7 mouse cellular contexts compared by ENCODE assay signal in the genomic region with DNA sequence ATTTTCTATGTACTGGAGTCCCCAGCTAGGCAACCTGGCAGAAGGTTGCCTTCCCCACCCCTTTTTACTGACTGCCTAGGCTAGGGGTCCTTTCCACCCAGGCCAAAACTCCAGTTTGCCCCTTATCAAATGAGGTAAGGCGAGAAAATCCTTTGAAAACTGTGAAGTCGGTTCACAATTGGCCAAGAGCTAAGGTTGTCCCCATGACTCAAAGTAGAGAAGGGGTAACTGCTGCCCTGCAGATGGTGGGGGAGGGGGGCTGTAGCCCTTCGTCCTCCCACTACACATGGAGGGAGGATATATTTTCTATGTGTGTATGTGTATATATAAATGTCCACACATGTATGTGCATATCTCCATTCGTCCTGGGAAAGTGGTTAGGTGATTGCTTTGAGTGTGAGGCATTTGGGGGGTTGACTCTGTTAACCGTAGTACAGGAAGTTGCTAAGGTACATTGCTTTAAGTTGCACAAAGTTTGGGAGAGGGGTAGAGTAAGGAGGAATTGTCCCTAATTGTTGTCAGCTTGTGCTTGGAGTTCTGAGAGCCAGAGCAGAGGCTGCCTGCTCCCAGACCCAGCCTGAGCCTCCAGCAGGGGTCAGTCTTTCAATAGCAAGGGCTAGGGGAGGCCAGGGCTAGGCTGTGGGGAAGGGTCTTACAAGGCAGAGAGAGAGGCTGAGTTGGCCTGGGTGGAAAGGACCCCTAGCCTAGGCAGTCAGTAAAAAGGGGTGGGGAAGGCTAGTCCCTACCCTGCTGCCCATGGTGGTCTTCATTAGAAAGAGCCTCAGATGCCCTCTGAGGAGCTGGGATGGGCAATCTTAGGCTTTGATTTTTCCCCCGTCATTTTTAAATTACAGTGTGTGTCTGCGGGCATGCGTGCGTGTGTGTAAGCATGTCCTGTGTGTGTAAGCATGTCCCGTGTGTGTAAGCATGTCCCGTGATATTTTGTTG. TPM values are rescaled to one million over a fixed set of nuclear protein-coding genes. Genes with fewer than 3 reads are reported as not detected.
DNase-seq lines count a peak whose midpoint lies in the region; ATAC-seq and TF ChIP-seq lines count a peak whose summit lies in the region.

No protein-coding gene starts in this region.

- H3K27ac ChIP-seq in forebrain, embryonic 14.5 days (ENCODE audit: low read depth, low read length): no peak overlapping the region
- no peak overlapping the region for H3K27ac ChIP-seq in lung, postnatal 0 days (ENCODE audit: low read length)

- H3K9ac ChIP-seq in forebrain, embryonic 14.5 days (ENCODE audit: low read length): peak overlapping the region; percentile 29; the same call in 1 of the 2 replicates
- H3K9ac ChIP-seq in lung, postnatal 0 days (replicated peaks; ENCODE audit: low read depth): no peak overlapping the region

- TF ChIP-seq EP300 in lung, postnatal 0 days (IDR thresholded peaks at IDR 0.05): no peak

- no peak overlapping the region for H3K4me3 ChIP-seq in lung, adult 2 months (replicated peaks; ENCODE audit: extremely low read depth, low read depth, low read length)
- H3K4me3 ChIP-seq in forebrain, embryonic 14.5 days (ENCODE audit: low read depth, low read length): no peak overlapping the region
- H3K4me3 ChIP-seq in lung, postnatal 0 days (ENCODE audit: low read depth, low read length): no peak overlapping the region

- 70% methylated on average over 11 of the region's 11 CpGs for WGBS in lung, adult 2 months
- WGBS in forebrain, embryonic 14.5 days: 77% methylated on average over 11 of the region's 11 CpGs
- 78% methylated on average over 11 of the region's 11 CpGs for WGBS in lung, postnatal 0 days

- peak overlapping the region; percentile 89 for H3K4me2 ChIP-seq in forebrain, embryonic 14.5 days (ENCODE audit: low read length)
- H3K4me2 ChIP-seq in lung, postnatal 0 days (replicated peaks; ENCODE audit: low read depth, low read length): no peak overlapping the region

- peaks cover 30% of the 10 kb centered on the region for H3K4me1 ChIP-seq in lung, adult 2 months (ENCODE audit: control insufficient read depth, insufficient read depth, low read length)
- H3K4me1 ChIP-seq in forebrain, embryonic 14.5 days (ENCODE audit: control insufficient read depth, insufficient read depth, low read length): peaks cover 20% of the 10 kb centered on the region
- H3K4me1 ChIP-seq in lung, postnatal 0 days (ENCODE audit: insufficient read depth, low read depth, low read length): peaks cover 9% of the 10 kb centered on the region

- peaks cover 18% of the 10 kb centered on the region; the same call in 1 of the 2 replicates for H3K36me3 ChIP-seq in forebrain, embryonic 14.5 days (ENCODE audit: control insufficient read depth, insufficient read depth, low read length)
- no peaks in the 10 kb centered on the region for H3K36me3 ChIP-seq in lung, postnatal 0 days (ENCODE audit: insufficient read depth, low read length)

- peak; percentile 63 for TF ChIP-seq CTCF in lung, adult 2 months (IDR thresholded peaks at IDR 0.05; ENCODE audit: insufficient read depth, low read length)
- peak; percentile 77 for TF ChIP-seq CTCF in lung, postnatal 0 days (IDR thresholded peaks at IDR 0.05)

- peak; percentile 36 for DNase-seq in lung, adult 2 months
- no peak for DNase-seq in lung, postnatal 25 days (ENCODE audit: low spot score)
- peak; percentile 31 for DNase-seq in cerebellum, adult 8-10 months
- DNase-seq in forebrain, embryonic 14.5 days (ENCODE audit: low spot score): peak; percentile 60
- no peak for DNase-seq in lung, postnatal 0 days (ENCODE audit: low spot score)
- DNase-seq in thymus, postnatal 4 days: peak; percentile 67
- DNase-seq in frontal cortex, postnatal 14 days (ENCODE audit: low spot score in 2 of 2): no peak

- TF ChIP-seq POLR2A in lung, adult 2 months (IDR thresholded peaks at IDR 0.05; ENCODE audit: borderline replicate concordance, extremely low read depth, low read depth, low read length): no peak

- no peaks in the 10 kb centered on the region for H3K9me3 ChIP-seq in forebrain, embryonic 14.5 days (replicated peaks; ENCODE audit: control insufficient read depth, low read length)
- no peaks in the 10 kb centered on the region for H3K9me3 ChIP-seq in lung, postnatal 0 days (ENCODE audit: low read length)

- H3K27me3 ChIP-seq in forebrain, embryonic 14.5 days (replicated peaks; ENCODE audit: control insufficient read depth, insufficient read depth, low read length): no peaks in the 10 kb centered on the region
- H3K27me3 ChIP-seq in lung, postnatal 0 days (replicated peaks; ENCODE audit: insufficient read depth, low read length): no peaks in the 10 kb centered on the region

- ATAC-seq in forebrain, embryonic 14.5 days: peak; percentile 37
- ATAC-seq in lung, postnatal 0 days: no peak

RNA-seq across cellular contexts. Expression of a gene that starts 5.2 kb away (rescaled TPM):
- 37.0 and 45.3 TPM in 2 replicates for polyA plus RNA-seq in lung, adult 2 months (2012; rRNA removed)
- 11.5 and 13.0 TPM in 2 replicates for polyA plus RNA-seq in forebrain, embryonic 14.5 days (2014; fragmentation: Nextera tagmentation; extraction: Ambion mirVana)
- 10.6 and 12.4 TPM in 2 replicates for polyA plus RNA-seq in lung, postnatal 0 days (2015; fragmentation: Nextera tagmentation; extraction: Ambion mirVana)

RNA-seq across cellular contexts. Expression of a gene that starts 10.8 kb away (rescaled TPM):
- 28.4 and 32.4 TPM in 2 replicates for polyA plus RNA-seq in lung, adult 2 months (2012; rRNA removed)
- 81.2 and 98.0 TPM in 2 replicates for polyA plus RNA-seq in forebrain, embryonic 14.5 days (2014; fragmentation: Nextera tagmentation; extraction: Ambion mirVana)
- polyA plus RNA-seq in lung, postnatal 0 days (2015; fragmentation: Nextera tagmentation; extraction: Ambion mirVana): 37.8 and 38.7 TPM in 2 replicates

RNA-seq across cellular contexts. Expression of a gene that starts 19.9 kb away (rescaled TPM):
- polyA plus RNA-seq in lung, adult 2 months (2012; rRNA removed): not detected in 2 replicates
- not detected in 2 replicates for polyA plus RNA-seq in forebrain, embryonic 14.5 days (2014; fragmentation: Nextera tagmentation; extraction: Ambion mirVana)
- not detected in 2 replicates for polyA plus RNA-seq in lung, postnatal 0 days (2015; fragmentation: Nextera tagmentation; extraction: Ambion mirVana)

RNA-seq across cellular contexts. Expression of a gene that starts 20.2 kb away (rescaled TPM):
- 1,063 and 1,258 TPM in 2 replicates for polyA plus RNA-seq in lung, adult 2 months (2012; rRNA removed)
- 598 and 644 TPM in 2 replicates for polyA plus RNA-seq in forebrain, embryonic 14.5 days (2014; fragmentation: Nextera tagmentation; extraction: Ambion mirVana)
- 507 and 513 TPM in 2 replicates for polyA plus RNA-seq in lung, postnatal 0 days (2015; fragmentation: Nextera tagmentation; extraction: Ambion mirVana)

RNA-seq across cellular contexts. Expression of a gene that starts 36.3 kb away (rescaled TPM):
- polyA plus RNA-seq in lung, adult 2 months (2012; rRNA removed): 0.45 and 0.83 TPM in 2 replicates
- polyA plus RNA-seq in forebrain, embryonic 14.5 days (2014; fragmentation: Nextera tagmentation; extraction: Ambion mirVana): 0.04 and 0.05 TPM in 2 replicates
- 0.11 TPM in 2 replicates for polyA plus RNA-seq in lung, postnatal 0 days (2015; fragmentation: Nextera tagmentation; extraction: Ambion mirVana)

Comparison
In these comparisons a context has a peak if more than half of its experiments do, and no peak if none do; other contexts are left out.
1. DNase-seq: peak in lung, adult 2 months (single experiment), cerebellum, adult 8-10 months (single experiment), forebrain, embryonic 14.5 days (single experiment) and thymus, postnatal 4 days (single experiment); none in lung, postnatal 25 days (single experiment), lung, postnatal 0 days (single experiment) and frontal cortex, postnatal 14 days (0 of 2).